Mouse (Mus musculus): ENCODE data around the gene Fbxw22.
"Not testable (repeated sequence)": the region's sequence is repeated elsewhere in the genome, so short reads cannot be mapped to it uniquely, and the experiment has no call there.

Gene Fbxw22

GRCm38 (mm10) chr9:109404196-109404595 is at the start of gene Fbxw22:
TSS of gene Fbxw22 (minus strand) at chr9:109404296.
- not testable (repeated sequence) for DNase-seq (ENCODE audit: low spot score)

- DNase-seq (ENCODE audit: low spot score), result no peak
Measured at GRCm38 (mm10) chr9:109449040-109449439, 44.9 kb upstream of the Fbxw22 start, which contains the start of gene Fbxw16. TSS of gene Fbxw16 (minus strand) at chr9:109449140.

- no peak for DNase-seq (ENCODE audit: low spot score)
Measured at GRCm38 (mm10) chr9:109432956-109433355, 28.9 kb upstream of the Fbxw22 start.

GRCm38 (mm10) chr9:109339559-109339958 is 64.5 kb downstream of the Fbxw22 start, which contains the start of gene Fbxw28:
TSS of gene Fbxw28 (minus strand) at chr9:109339659.
- not testable (repeated sequence) for DNase-seq (ENCODE audit: low spot score)

All from yolk sac, embryonic 10.5 days (tissue).